Mouse (Mus musculus) gastrocnemius, postnatal 36 days (tissue): Measurements from ENCODE around the gene Stat6. TPM values are rescaled to one million over a fixed set of nuclear protein-coding genes. Genes with fewer than 3 reads are reported as not detected.
"Not testable (repeated sequence)": the region's sequence is repeated elsewhere in the genome, so short reads cannot be mapped to it uniquely, and the experiment has no call there.

Experiments
- DNase-seq, 2 experiments: peaks; one replicate each; pipeline ENCODE4 v3.0.0; 2022
- intact Hi-C: fragments of 180-260 bp; cut with DNase I; formaldehyde crosslinking; loops from one replicate; pipeline ENCODE4 v1.15.1; 2025
- total RNA-seq, 2 experiments: library from RNA; stranded (reverse); gene quantifications; 2 replicates each; pipeline ENCODE4 v1.2.3; 2021

Gene Stat6
- total RNA-seq, 2 experiments from 2014 or later = 15.4 to 15.5 TPM

DNA sequence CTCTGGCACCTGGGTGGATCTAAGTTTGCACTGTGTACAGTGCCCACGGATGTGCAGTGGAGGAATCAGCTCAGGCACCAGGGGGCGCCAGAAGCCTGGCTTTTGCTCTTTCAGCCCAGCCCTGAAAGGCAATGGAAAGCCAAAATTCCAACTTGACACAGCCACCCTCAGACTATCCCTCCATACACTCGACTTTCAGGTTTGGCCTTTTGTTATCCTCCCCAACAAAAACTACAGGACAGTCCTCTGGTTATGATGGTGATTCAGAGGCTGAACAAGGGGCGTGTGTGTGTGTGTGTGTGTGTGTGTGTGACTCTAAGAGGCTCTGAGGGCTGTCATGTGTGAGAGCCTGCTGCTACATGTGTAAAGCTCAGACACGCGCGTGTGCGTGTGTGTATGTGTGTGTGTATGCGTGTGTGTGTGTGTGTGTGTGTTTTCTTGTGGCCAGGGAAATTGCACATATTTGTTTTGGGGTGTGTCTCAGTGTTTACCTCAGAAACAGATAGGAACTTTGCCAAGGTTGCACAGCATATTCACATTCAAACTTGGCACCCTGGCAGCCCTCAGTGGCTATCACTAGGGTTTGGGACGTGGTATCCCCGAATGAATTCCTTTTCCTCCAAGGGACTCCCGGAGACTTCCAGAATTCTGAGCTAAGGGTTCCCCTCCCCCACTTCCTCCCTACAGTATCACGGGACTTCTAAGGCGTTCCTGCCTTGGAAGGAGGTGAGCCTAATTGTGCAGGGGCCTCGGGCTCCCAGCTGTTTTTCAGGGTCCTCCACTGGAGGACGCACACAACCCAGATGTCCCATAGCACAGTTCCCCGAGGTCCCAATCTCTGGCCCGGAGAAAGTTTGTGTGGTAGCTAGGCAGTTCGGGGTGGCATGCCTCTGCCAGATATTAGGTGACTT, 670 bp upstream of the Stat6 start:
- intact Hi-C loops = loop anchor here (2.0 to 10.0 kb wide), 4 partner anchors 21 to 295 kb away; partner anchors contain the start of gene Zbtb39
- DNase-seq = peak; percentile 85 to 90

- peak; percentile 81 to 83 for DNase-seq
Measured at GRCm38 (mm10) chr10:127643553-127644238, 910 bp downstream of the Stat6 start.

GRCm38 (mm10) chr10:127645791-127646190, 3.0 kb downstream of the Stat6 start:
- no peak for DNase-seq
- intact Hi-C loops = loop anchor here (10.0 kb wide), 1 partner anchor 89 kb away; the partner anchor contains the start of gene Zbtb39

More at GRCm38 (mm10) chr10:127643553-127644238, 910 bp downstream of the Stat6 start:
- intact Hi-C loops = loop anchor here (2.0 to 10.0 kb wide), 4 partner anchors 19 to 293 kb away; partner anchors contain the start of gene Zbtb39

DNA sequence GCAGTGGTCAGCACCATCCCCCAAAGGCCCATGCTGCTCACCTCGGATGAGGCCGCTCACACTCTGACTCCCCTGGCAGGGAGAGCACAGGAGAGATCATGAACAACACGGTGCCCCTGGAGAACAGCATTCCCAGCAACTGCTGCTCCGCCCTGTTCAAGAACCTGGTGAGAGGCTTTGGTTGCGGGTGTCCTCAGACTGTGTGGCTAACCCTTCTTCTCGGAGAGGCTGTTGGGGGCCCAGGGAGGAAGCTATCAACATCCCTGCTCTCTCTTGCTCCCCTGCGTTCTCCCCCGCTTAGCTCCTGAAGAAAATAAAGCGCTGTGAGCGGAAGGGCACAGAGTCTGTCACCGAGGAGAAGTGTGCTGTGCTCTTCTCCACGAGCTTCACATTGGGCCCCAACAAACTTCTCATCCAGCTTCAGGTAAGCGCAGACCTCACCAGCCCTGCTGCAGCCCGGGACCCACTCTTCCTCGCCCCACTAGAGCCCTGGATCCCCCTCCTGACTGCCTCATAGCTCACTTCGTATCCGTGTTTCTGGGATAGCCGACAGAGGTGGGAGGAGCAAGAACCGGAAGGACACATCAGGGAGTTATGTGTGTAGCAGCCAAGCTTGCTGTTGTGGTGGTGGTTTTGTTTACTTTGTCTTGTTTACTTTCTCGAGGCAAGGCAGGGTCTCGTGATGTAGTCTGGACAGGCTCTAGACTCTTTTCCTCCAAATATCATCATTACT, 10.3 kb downstream of the Stat6 start:
- intact Hi-C loops = no loop called here
- DNase-seq = no peak

DNA sequence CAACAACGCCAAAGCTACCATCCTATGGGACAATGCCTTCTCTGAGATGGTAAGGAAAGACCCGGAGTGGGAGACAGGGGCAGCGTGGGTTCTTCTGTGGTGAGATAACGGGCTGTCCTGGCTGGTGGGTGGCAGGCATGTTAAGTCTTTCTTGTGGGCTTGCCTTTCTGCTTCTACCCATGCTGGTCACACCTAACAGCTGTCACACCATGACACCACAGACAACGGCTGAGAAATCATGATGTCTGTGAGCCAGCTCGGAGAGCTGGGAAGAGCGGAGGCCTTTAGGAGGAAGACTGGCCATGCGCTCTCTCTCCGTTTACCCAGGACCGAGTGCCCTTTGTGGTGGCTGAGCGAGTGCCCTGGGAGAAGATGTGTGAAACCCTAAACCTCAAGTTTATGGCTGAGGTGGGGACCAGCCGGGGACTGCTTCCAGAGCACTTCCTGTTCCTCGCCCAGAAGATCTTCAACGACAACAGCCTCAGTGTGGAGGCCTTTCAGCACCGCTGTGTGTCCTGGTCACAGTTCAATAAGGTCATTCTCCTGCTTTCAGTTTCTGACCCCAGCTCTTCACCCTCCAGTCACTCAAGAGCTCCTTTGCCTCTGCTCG, 12.3 kb downstream of the Stat6 start:
- intact Hi-C loops = no loop called here
- no peak for DNase-seq

DNA sequence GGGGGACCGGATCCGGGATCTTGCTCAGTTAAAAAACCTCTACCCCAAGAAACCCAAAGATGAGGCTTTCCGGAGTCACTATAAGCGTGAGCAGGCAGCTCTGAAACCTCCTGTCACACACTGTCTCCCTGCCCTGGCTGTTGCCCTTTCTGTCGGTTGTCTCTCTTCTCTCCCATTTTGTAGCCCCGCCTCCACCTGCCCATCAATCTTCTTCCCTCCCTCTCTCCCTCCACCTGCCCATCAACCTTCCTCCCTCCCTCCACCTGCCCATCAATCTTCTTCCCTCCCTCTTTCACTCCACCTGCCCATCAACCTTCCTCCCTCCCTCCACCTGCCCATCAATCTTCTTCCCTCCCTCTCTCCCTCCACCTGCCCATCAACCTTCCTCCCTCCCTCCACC, 14.8 kb downstream of the Stat6 start:
- intact Hi-C loops, DNase-seq: not testable (repeated sequence)

- DNase-seq = no peak
- intact Hi-C loops = no loop called here
Measured at GRCm38 (mm10) chr10:127658076-127658475, 15.3 kb downstream of the Stat6 start.

GRCm38 (mm10) chr10:127659551-127659950, 16.8 kb downstream of the Stat6 start:
- intact Hi-C loops = no loop called here

GRCm38 (mm10) chr10:127661291-127661914, 18.6 kb downstream of the Stat6 start:
- no peak for DNase-seq
- intact Hi-C loops = no loop called here

More at GRCm38 (mm10) chr10:127659551-127659950, 16.8 kb downstream of the Stat6 start:
- no peak for DNase-seq

GRCm38 (mm10) chr10:127661915-127662663, 19.3 kb downstream of the Stat6 start:
- peak in 1 of 2 experiments; percentile 49 for DNase-seq
- intact Hi-C loops = loop anchor here (2.0 kb wide), 1 partner anchor 19 kb away; the partner anchor contains the start of gene Stat6

- no peak for DNase-seq
- intact Hi-C loops = loop anchor here (2.0 kb wide), 1 partner anchor 20 kb away; the partner anchor contains the start of gene Stat6
Measured at GRCm38 (mm10) chr10:127662666-127663253, 20.0 kb downstream of the Stat6 start.

DNA sequence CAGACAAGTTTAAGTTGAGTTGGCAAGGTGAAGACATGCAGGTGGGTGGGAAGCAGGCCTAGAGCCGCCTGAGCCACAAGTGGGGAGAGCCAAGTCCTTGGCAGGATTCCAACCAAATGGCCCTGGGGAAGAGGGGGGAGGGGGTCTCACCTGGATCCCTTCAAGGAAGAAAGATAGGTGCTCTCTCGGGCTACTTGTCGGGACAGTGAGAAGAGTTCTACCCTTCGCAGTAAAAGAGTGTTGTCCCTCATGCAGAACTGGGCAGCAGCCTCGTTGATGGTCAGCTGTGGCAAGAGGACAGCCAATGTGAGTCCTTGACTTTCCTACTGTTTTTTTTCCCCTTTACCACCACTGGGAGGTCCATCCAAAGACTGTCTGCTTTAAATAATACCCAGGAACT, 20.8 kb downstream of the Stat6 start:
- DNase-seq = no peak
- intact Hi-C loops = loop anchor here (2.0 kb wide), 1 partner anchor 21 kb away; the partner anchor contains the start of gene Stat6

DNA sequence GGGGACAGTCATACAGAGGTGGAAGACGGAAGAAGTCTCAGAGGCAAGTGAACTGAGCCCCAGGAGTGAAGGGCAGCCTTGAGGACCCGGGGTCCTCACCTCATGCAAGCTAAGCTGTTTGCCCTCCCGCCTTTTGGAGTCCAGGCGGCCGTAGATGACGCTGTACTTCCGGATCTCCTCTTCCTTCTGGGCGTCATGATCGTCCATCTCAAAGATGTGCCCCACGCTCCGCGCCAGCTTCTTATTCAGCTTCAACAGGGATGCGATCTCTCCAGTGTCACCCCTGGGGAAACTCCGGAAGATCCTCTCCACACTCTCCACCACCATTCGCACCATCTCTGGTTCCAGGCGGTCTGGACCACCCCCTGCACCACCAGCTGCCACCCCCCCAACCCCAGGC, 21.4 kb downstream of the Stat6 start:
- intact Hi-C loops = no loop called here
- DNase-seq = no peak

DNA sequence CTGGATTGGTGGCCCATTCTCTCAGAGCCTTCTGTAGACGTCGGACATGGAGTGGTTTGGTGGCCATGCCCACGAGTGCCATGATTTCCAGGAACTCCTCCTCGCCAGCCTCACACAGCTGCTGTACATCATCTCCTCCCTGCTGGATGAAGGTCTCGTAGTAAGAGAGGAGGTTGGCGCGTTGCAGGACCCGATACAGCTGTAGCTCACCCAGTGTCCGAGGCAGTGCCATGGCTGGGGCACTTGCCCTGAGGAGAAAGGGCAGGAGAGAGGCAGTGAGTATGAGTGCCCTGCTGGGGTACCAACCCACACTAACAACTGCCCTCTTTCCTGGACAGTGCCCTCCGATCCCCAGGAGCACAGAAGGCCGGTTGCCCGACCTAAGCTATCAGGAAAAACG, 22.1 kb downstream of the Stat6 start:
- no peak for DNase-seq
- intact Hi-C loops = no loop called here

GRCm38 (mm10) chr10:127665366-127666181, 22.8 kb downstream of the Stat6 start:
- intact Hi-C loops = no loop called here
- DNase-seq = no peak

DNA sequence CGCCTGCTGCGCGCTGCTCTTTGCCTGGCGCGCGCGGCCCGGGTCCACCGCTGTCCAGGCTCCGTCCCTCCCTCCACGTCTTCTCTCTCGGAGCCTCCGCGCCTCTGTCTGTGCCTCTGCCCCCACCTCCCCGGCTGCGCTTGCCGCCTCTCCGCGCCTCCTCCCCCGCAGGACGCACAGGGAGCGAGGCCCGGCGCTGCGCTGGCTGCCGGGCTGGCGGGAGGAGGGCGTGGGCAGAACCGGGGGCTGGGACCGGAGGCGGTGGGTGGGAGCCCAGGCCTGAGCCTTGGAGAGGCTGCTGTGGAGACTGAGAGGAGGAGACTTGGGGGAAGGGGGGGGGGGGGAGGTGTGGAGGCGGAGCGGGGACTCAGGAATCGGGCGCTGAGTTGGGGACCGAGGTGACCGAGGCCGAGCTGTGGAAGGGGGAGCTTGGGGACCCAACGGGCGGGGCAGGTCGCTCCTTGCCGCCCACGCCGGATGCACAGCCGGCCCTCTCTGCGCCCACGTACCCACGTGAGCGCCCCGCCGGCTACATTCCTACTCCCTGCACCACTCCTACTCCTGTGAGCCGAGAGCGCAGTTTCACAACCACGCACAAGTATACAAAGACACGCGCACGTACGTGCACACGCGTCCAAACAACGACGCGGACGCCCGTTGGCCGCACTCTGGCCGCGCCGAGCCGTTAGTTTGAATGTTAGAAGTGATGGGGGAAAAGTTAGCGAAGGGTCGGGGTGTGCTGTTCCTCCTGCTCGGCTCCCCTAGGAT, 23.9 kb downstream of the Stat6 start, which contains the start of gene Nemp1:
Nemp1 (plus strand) TSS at position 401 of the 768 bp plus-strand sequence.
- intact Hi-C loops = no loop called here
- peak; percentile 75 to 86 for DNase-seq
